Mouse (Mus musculus) lung, postnatal 25 days (tissue): ENCODE results near the gene Adcy10.

ENCODE experiments used
- DNase-seq: peaks from one replicate; pipeline ENCODE4 v3.0.0; 2022; ENCODE audit warnings: low spot score

Adcy10 gene

GRCm38 (mm10) chr1:165484688-165485233, at the start of gene Adcy10:
Adcy10 (plus strand) TSS chr1:165485183.
- peak; percentile 14 for DNase-seq

- no peak for DNase-seq
These were observed 46.5 kb upstream of the Adcy10 start for GRCm38 (mm10) chr1:165438289-165439021.

- DNase-seq = no peak
These were observed 44.2 kb upstream of the Adcy10 start for GRCm38 (mm10) chr1:165440788-165441187.

GRCm38 (mm10) chr1:165441201-165441600, 43.8 kb upstream of the Adcy10 start:
- DNase-seq = peak; percentile 16

GRCm38 (mm10) chr1:165441719-165442118, 43.3 kb upstream of the Adcy10 start:
- no peak for DNase-seq

GRCm38 (mm10) chr1:165459041-165459502, 25.9 kb upstream of the Adcy10 start:
- DNase-seq = no peak

- peak; percentile 63 for DNase-seq
These were observed 25.3 kb upstream of the Adcy10 start for GRCm38 (mm10) chr1:165459503-165460181.

GRCm38 (mm10) chr1:165460360-165460800, 24.6 kb upstream of the Adcy10 start, which contains the start of the genes Dcaf6 and Mpc2:
Dcaf6 (minus strand) TSS chr1:165460475.
Mpc2 (plus strand) TSS chr1:165460637.
- DNase-seq = peak; percentile 99

- DNase-seq = peak; percentile 100
These were observed 24.1 kb upstream of the Adcy10 start for GRCm38 (mm10) chr1:165460801-165461377.

- DNase-seq = no peak
These were observed 23.3 kb upstream of the Adcy10 start for GRCm38 (mm10) chr1:165461681-165462080.

- no peak for DNase-seq
These were observed 22.1 kb upstream of the Adcy10 start for GRCm38 (mm10) chr1:165462861-165463260.

GRCm38 (mm10) chr1:165464574-165464973, 20.4 kb upstream of the Adcy10 start:
- peak; percentile 50 for DNase-seq

- DNase-seq = no peak
These were observed 16.0 kb upstream of the Adcy10 start for GRCm38 (mm10) chr1:165468971-165469370.

GRCm38 (mm10) chr1:165469717-165470116, 15.3 kb upstream of the Adcy10 start:
- DNase-seq = no peak

- no peak for DNase-seq
These were observed 13.5 kb upstream of the Adcy10 start for GRCm38 (mm10) chr1:165471490-165471889.

GRCm38 (mm10) chr1:165486108-165486507, 1.1 kb downstream of the Adcy10 start:
- DNase-seq = no peak

- no peak for DNase-seq
These were observed 4.2 kb downstream of the Adcy10 start for GRCm38 (mm10) chr1:165489197-165489596.

GRCm38 (mm10) chr1:165498856-165499255, 13.9 kb downstream of the Adcy10 start:
- no peak for DNase-seq

GRCm38 (mm10) chr1:165503307-165504024, 18.5 kb downstream of the Adcy10 start:
- DNase-seq = peak; percentile 58

GRCm38 (mm10) chr1:165506303-165506702, 21.3 kb downstream of the Adcy10 start:
- DNase-seq = no peak

GRCm38 (mm10) chr1:165510161-165510560, 25.2 kb downstream of the Adcy10 start:
- peak; percentile 5 for DNase-seq

- no peak for DNase-seq
These were observed 35.7 kb downstream of the Adcy10 start for GRCm38 (mm10) chr1:165520716-165521115.
